Mouse (Mus musculus): ENCODE measurements around the gene 2610507B11Rik. TPM values are rescaled to one million over a fixed set of nuclear protein-coding genes. Genes with fewer than 3 reads are reported as not detected.

Gene 2610507B11Rik
- polyA plus RNA-seq, 1 experiment from 2014 or later = 86.5 TPM

DNA sequence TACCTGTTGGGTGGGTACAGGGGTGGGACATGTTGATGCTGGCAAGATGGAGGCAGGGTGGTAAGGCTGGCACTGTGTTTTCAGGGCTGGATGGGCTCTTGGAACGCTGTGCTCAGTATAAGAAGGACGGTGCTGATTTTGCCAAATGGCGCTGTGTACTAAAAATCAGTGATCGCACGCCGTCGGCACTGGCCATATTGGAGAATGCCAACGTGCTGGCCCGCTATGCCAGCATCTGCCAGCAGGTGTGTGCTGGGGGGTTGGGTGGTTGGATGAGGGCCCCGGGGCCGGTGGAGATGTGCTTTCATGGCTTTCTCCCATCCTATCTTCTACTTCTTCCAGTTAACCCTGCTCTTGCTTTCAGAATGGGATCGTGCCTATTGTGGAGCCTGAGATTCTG lies 63.4 kb downstream of the 2610507B11Rik start:
- no peak overlapping the region for H3K4me2 ChIP-seq
- H3K27me3 ChIP-seq (ENCODE audit: control insufficient read depth, insufficient read depth, low read length) = no peaks in the 10 kb centered on the region
- no peak overlapping the region for H3K9ac ChIP-seq (ENCODE audit: low read depth, low read length)
- 96% methylated on average over 12 of the region's 12 CpGs for WGBS (ENCODE audit: insufficient replicate concordance)
- H3K4me3 ChIP-seq (ENCODE audit: low read depth, low read length) = no peak overlapping the region
- H3K27ac ChIP-seq (ENCODE audit: low read depth, low read length) = no peak overlapping the region
- H3K4me1 ChIP-seq (ENCODE audit: control insufficient read depth, insufficient read depth, low read length) = peaks cover 4% of the 10 kb centered on the region
- no peaks in the 10 kb centered on the region for H3K9me3 ChIP-seq (replicated peaks; ENCODE audit: control insufficient read depth, low read length)
- no peak for ATAC-seq (replicated peaks; ENCODE audit: insufficient number of reproducible peaks, low FRiP score, low TSS enrichment)
- peaks cover 14% of the 10 kb centered on the region for H3K36me3 ChIP-seq (ENCODE audit: control insufficient read depth, insufficient read depth, low read length)

DNA sequence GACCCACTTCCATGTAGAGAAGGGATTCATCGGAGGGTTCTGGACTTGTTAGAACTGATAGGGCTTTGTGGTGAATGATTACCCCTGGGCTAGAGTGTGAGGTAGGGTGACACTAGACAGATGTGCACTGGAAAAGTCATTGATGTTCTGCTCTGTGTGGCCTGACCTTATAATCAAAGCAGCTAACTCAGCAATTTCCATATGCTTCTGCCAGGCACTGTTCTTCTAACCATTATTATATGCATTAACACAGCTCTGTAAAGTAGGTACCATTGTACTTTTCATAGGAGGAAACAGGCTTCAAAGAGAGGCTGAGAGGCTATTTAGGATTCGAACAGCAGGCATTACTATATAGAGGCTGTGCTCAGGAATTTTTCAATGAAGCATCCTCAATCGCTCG lies 65.7 kb downstream of the 2610507B11Rik start:
- 90% methylated on average over 4 of the region's 4 CpGs for WGBS (ENCODE audit: insufficient replicate concordance)
- Histone ChIP-seq H3K9me3 (replicated peaks; ENCODE audit: control insufficient read depth, low read length) (no peaks in the 10 kb centered on the region), H3K36me3 (ENCODE audit: control insufficient read depth, insufficient read depth, low read length) (0 out of 2 replicates have a peak, but pooled peaks cover 2% of the 10 kb centered on the region), H3K4me2 (no peak overlapping the region), H3K9ac (ENCODE audit: low read depth, low read length) (no peak overlapping the region), H3K27me3 (ENCODE audit: control insufficient read depth, insufficient read depth, low read length) (no peaks in the 10 kb centered on the region), H3K4me3 (ENCODE audit: low read depth, low read length) (no peak overlapping the region), H3K27ac (ENCODE audit: low read depth, low read length) (no peak overlapping the region), H3K4me1 (ENCODE audit: control insufficient read depth, insufficient read depth, low read length) (peaks cover 4% of the 10 kb centered on the region)
- ATAC-seq (replicated peaks; ENCODE audit: insufficient number of reproducible peaks, low FRiP score, low TSS enrichment) = no peak

DNA sequence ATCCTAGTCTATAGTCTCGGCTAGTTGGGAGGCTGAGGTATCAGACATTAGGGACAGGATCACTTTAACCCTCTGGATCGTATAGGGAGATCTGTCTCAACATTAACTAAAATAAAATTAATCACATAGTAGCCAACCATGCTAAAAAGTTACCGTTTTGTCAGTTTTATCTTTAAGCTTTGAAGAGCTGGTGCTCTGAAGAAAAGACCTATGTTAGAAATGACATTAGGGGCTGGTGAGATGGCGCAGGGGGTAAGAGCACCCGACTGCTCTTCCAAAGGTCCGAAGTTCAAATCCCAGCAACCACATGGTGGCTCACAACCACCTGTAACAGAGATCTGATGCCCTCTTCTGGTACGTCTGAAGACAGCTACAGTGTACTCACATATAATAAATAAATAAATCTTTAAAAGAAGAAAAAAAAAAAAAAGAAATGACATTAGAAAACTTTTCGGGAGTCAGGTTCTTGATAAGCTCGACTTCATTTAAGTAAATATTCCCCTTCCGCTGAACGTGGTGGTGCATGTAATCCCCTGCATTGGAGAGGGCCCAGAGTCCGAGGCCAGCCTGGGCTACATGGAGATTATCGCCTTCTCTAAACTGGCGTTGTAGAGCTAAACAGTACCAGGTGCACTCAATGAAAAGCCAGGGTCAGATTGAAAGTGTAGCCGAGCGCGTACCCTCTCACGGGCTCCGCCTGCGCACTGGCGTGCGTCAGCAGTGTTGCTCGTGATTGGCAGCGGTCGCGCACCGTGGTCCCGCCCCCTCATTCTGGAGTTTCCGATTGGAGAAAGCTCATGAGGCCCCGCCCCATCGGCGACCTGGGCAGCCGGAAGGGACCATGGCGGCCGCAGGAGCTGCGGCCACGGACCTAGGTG lies 66.3 kb downstream of the 2610507B11Rik start, which contains the start of gene Pigs:
TSS of gene Pigs (plus strand) at position 782 of the 878 bp plus-strand sequence.
- Histone ChIP-seq H3K9ac (ENCODE audit: low read depth, low read length) (peak within 1 kb of the TSS; percentile 89), H3K27ac (ENCODE audit: low read depth, low read length) (no peak within 1 kb of the TSS), H3K4me2 (peak within 1 kb of the TSS; percentile 92), H3K4me1 (ENCODE audit: control insufficient read depth, insufficient read depth, low read length) (peaks cover 4% of the 10 kb centered on the region), H3K36me3 (ENCODE audit: control insufficient read depth, insufficient read depth, low read length) (0 out of 2 replicates have a peak, but pooled peaks cover 2% of the 10 kb centered on the region), H3K4me3 (ENCODE audit: low read depth, low read length) (peak within 1 kb of the TSS; percentile 95), H3K9me3 (replicated peaks; ENCODE audit: control insufficient read depth, low read length) (no peaks in the 10 kb centered on the region), H3K27me3 (ENCODE audit: control insufficient read depth, insufficient read depth, low read length) (no peaks in the 10 kb centered on the region)
- ATAC-seq (replicated peaks; ENCODE audit: insufficient number of reproducible peaks, low FRiP score, low TSS enrichment) = peak; percentile 92
- 12% methylated on average over 37 of the region's 37 CpGs for WGBS (ENCODE audit: insufficient replicate concordance)

DNA sequence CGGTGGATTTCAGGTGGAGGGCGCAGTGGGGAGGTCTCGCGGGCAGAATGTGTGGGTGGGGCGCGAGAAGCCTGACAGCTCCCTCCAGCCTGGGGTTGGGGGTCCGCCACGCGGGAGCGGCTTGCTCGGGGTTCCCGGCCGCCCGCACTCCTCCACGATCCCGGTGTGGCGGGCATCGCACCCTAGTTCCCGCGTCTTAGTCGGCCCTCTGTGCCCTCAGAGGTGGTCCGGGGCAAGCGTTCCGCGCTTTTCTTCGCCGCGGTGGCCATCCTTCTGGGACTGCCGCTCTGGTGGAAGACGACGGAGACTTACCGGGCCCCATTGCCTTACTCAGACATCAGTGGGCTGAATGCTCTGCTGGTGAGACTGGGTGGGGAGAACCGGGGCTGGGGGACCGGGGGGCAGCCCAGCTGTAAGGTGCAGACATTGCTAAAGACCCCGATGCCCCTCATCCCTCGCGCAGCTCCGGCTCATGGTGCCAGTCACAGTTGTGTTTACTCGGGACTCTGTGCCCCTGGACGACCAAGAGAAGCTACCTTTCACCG lies 67.0 kb downstream of the 2610507B11Rik start:
- peak; percentile 54; the same call in 1 of the 2 replicates for ATAC-seq (replicated peaks; ENCODE audit: insufficient number of reproducible peaks, low FRiP score, low TSS enrichment)
- H3K9ac ChIP-seq (ENCODE audit: low read depth, low read length) = peak overlapping the region; percentile 89
- peaks cover 8% of the 10 kb centered on the region; the same call in 1 of the 2 replicates for H3K36me3 ChIP-seq (ENCODE audit: control insufficient read depth, insufficient read depth, low read length)
- peak overlapping the region; percentile 95 for H3K4me3 ChIP-seq (ENCODE audit: low read depth, low read length)
- H3K4me2 ChIP-seq = peak overlapping the region; percentile 92
- no peaks in the 10 kb centered on the region; the same call in 1 of the 2 replicates for H3K4me1 ChIP-seq (ENCODE audit: control insufficient read depth, insufficient read depth, low read length)
- H3K9me3 ChIP-seq (replicated peaks; ENCODE audit: control insufficient read depth, low read length) = no peaks in the 10 kb centered on the region
- H3K27me3 ChIP-seq (ENCODE audit: control insufficient read depth, insufficient read depth, low read length) = no peaks in the 10 kb centered on the region
- 1% methylated on average over 41 of the region's 41 CpGs for WGBS (ENCODE audit: insufficient replicate concordance)
- no peak overlapping the region for H3K27ac ChIP-seq (ENCODE audit: low read depth, low read length)

DNA sequence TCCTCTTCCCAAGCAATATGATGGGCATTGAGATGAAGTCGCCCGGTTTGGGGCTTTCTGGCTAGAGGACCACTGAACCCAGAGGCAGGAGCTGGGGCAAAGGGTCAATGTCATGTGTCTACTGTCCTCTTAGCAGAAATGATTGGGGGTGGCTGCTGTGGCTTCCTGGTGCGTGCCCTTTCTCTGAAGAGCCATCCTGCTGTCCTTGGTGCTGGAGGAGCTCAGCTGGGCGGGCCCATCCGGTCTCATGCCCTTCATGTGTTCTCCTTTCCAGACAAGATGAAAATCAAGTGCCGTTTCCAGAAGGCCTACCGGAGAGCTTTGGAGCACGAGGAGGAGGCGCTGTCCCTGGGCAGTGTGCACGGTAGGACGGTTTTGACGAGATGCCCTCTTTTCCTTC lies 71.1 kb downstream of the 2610507B11Rik start:
- Histone ChIP-seq H3K9me3 (replicated peaks; ENCODE audit: control insufficient read depth, low read length) (no peaks in the 10 kb centered on the region), H3K36me3 (ENCODE audit: control insufficient read depth, insufficient read depth, low read length) (peaks cover 10% of the 10 kb centered on the region; the same call in 1 of the 2 replicates)

DNA sequence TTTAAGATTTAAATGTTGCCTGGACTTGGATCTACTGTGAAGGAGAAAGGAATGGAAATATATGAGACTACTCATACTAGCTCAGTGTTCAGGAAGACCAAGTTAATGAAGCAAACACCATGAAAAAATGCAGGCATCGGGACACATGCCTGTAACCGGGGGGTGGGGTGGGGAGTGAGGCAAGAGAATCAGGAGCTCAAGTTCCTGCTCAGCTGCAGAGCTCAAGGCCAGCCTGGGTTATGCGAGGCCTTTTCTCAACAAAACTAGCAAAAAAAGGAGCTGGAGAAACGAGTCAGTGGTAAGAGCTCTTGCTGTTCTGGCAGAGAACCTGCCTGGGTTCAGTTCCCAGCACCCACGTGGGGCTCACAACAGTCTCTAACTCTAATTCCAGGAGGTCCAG lies 72.4 kb downstream of the 2610507B11Rik start:
- Histone ChIP-seq H3K36me3 (ENCODE audit: control insufficient read depth, insufficient read depth, low read length) (peaks cover 13% of the 10 kb centered on the region), H3K4me2 (no peak overlapping the region), H3K4me3 (ENCODE audit: low read depth, low read length) (no peak overlapping the region), H3K9ac (ENCODE audit: low read depth, low read length) (no peak overlapping the region), H3K27me3 (ENCODE audit: control insufficient read depth, insufficient read depth, low read length) (no peaks in the 10 kb centered on the region), H3K27ac (ENCODE audit: low read depth, low read length) (no peak overlapping the region), H3K4me1 (ENCODE audit: control insufficient read depth, insufficient read depth, low read length) (no peaks in the 10 kb centered on the region; the same call in 1 of the 2 replicates), H3K9me3 (replicated peaks; ENCODE audit: control insufficient read depth, low read length) (no peaks in the 10 kb centered on the region)
- WGBS (ENCODE audit: insufficient replicate concordance) = 87% methylated on average over 5 of the region's 5 CpGs
- no peak for ATAC-seq (replicated peaks; ENCODE audit: insufficient number of reproducible peaks, low FRiP score, low TSS enrichment)

More for the DNA sequence above, 71.1 kb downstream of the 2610507B11Rik start:
- H3K4me1 ChIP-seq (ENCODE audit: control insufficient read depth, insufficient read depth, low read length) = no peaks in the 10 kb centered on the region; the same call in 1 of the 2 replicates
- no peak overlapping the region for H3K4me2 ChIP-seq
- H3K27ac ChIP-seq (ENCODE audit: low read depth, low read length) = no peak overlapping the region
- H3K4me3 ChIP-seq (ENCODE audit: low read depth, low read length) = no peak overlapping the region
- no peaks in the 10 kb centered on the region for H3K27me3 ChIP-seq (ENCODE audit: control insufficient read depth, insufficient read depth, low read length)
- no peak for ATAC-seq (replicated peaks; ENCODE audit: insufficient number of reproducible peaks, low FRiP score, low TSS enrichment)
- 95% methylated on average over 12 of the region's 12 CpGs for WGBS (ENCODE audit: insufficient replicate concordance)
- H3K9ac ChIP-seq (ENCODE audit: low read depth, low read length) = no peak overlapping the region

DNA sequence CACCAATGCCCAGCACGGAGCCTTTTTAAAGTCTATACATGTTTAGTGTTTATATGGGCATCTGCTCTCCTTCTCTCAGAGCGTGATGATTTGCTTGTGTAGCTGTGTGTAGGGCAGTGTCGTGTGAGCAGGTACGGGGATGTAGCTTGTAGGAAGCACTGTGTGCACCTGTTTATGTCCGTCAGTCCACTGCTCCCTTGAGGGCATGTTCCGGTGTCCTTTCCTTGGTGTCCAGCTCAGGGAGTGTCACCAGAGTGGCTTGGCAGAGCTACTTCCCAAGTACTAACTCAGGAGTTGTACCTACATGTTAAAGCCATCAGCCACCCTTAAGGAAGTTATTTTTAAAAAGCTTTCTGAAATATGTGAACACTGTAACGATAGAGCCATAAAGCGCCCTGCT lies 75.5 kb downstream of the 2610507B11Rik start:
- Histone ChIP-seq H3K4me1 (ENCODE audit: control insufficient read depth, insufficient read depth, low read length) (no peaks in the 10 kb centered on the region; the same call in 1 of the 2 replicates), H3K36me3 (ENCODE audit: control insufficient read depth, insufficient read depth, low read length) (peaks cover 20% of the 10 kb centered on the region), H3K4me2 (no peak overlapping the region), H3K27me3 (ENCODE audit: control insufficient read depth, insufficient read depth, low read length) (no peaks in the 10 kb centered on the region), H3K27ac (ENCODE audit: low read depth, low read length) (no peak overlapping the region), H3K9me3 (replicated peaks; ENCODE audit: control insufficient read depth, low read length) (no peaks in the 10 kb centered on the region), H3K9ac (ENCODE audit: low read depth, low read length) (no peak overlapping the region), H3K4me3 (ENCODE audit: low read depth, low read length) (no peak overlapping the region)
- 89% methylated on average over 8 of the region's 8 CpGs for whole genome bisulfite sequencing (ENCODE audit: insufficient replicate concordance)
- no peak for ATAC-seq (replicated peaks; ENCODE audit: insufficient number of reproducible peaks, low FRiP score, low TSS enrichment)
